Mouse (Mus musculus) T-helper 1 cell (primary cell): Measurements from ENCODE around the gene Znhit3.
"Not testable (repeated sequence)": the region's sequence is repeated elsewhere in the genome, so short reads cannot be mapped to it uniquely, and the experiment has no call there.

Source experiments
- in situ Hi-C: fragments of 300-600 bp; cut with MboI, MseI; formaldehyde crosslinking; loops from one replicate; pipeline ENCODE4 v1.15.1; 2025; ENCODE audit warnings: high pct_unique_total_duplicates

Znhit3 gene

GRCm38 (mm10) chr11:84876020-84876419 is 40.1 kb downstream of the Znhit3 start:
- in situ Hi-C loops: not testable (repeated sequence)

- in situ Hi-C loops: no loop called here
Measured at GRCm38 (mm10) chr11:84873042-84873833, 42.9 kb downstream of the Znhit3 start.

DNA sequence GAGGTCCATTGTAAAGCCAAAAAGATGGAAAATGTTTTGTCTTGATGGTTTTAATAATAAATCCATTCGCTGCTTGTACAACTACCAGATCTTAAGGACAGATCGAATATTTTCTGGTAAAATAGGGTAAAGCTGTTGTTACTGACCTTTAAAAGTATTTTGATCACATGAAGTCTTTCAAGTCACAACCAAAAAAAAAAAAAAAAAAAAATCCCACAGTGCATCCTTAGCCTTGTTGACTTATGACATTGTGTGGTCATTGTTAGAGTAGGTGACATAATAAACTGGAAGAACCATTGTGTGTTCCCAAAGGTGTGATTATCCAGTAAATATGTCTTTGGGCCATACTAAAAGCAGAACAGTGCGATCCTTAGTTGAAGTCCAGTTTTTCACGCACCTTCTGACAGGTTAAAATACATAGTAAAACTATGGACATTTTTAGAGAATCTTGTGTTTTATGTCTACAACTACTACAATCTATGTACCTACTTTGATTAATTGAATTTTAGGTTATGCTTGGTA is 44.6 kb downstream of the Znhit3 start:
- in situ Hi-C loops: no loop called here

DNA sequence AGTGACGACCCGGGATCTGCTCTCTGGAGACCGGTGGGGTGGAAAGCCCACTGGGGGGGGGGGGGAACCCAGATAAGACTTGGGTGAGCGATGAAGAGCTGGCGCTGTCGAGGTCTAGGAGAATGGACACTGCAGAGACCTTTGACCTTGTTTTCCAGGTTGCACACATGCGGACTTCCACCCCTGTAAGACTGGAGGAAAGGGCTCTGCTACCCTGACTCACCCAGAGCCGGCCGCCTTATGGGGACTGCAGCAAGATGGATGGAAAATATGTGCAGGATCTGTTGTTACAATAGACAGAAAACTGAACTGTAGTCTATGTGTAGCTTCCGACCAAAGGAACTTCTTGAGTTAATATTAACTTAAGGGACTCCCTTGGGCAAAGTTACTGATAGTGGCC is 45.1 kb downstream of the Znhit3 start:
- in situ Hi-C loops: no loop called here

DNA sequence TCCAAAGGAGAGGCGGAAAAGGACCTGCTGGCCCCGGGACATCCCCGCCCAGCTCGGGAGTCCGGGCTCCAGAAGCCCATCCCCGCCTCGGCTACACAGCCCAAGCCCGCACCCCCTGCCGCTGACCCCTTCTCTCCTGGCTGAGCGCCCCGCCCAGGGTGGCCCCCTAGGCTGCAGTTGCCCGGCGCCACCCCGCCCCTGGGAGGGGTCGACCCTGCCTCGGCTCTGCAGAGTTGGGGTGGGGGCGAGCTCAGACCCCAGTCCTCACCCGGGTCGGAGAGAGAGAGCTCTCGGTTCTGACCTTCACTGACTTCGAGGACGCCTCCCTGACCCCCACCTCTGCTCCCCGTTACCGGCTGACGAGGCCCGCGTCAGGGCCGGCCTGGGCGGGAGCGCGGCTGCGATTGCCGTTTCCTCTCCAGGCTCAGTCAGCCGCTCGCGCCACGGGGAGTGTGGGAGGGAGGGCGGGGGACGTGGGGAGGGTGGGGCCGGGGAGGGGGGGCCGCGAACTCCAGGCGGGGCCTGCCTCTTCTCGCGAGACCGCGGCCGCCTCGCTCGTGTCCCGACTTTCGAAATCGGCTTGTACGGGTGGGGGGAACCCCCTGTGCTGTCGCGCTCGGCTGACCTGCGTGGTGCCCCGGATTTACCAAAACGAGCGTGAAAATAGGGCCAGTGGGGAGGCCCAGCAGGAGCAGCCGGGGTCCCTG is 45.7 kb downstream of the Znhit3 start, which contains the start of gene Ggnbp2:
Ggnbp2 (minus strand) TSS at position 481 of the 707 bp plus-strand sequence.
- in situ Hi-C loops: no loop called here

DNA sequence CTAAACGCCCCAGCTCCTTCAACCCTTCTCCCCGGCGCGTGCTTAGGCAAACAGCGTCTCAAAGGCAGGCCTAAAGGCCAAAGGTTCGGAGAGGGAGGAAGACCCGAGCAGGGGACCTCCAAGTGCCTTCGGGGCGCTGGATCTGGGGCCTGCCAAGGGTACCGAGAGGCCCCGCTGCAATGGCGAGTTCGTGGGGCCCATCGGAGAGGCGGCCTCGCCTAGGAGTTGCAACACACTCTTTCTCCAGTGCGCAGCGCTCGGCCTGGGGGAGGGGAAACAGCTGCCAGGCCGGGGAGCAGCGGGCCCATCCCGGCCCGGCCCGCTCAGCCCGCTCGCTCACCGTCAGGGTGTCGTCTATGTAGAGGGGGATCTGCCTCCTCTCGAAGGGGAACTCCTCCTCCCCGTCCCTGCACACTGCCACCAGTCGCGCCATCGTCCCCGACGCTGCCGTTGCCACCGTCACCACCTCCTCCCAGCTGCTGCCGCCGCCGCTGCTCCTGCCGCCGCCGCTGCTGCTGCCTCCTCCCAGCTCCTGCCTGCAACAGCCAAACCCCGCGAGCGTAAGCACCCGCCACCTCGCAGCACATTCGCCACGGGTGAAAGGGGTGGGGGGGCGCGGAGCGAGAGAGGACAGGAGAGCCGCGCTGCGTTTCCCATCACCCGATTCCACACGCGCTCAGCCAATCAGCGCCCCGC is 46.5 kb downstream of the Znhit3 start:
- in situ Hi-C loops: loop anchor here (5.0 to 10.0 kb wide), 2 partner anchors 42 to 1725 kb away; partner anchors contain the start of gene Dhrs11

DNA sequence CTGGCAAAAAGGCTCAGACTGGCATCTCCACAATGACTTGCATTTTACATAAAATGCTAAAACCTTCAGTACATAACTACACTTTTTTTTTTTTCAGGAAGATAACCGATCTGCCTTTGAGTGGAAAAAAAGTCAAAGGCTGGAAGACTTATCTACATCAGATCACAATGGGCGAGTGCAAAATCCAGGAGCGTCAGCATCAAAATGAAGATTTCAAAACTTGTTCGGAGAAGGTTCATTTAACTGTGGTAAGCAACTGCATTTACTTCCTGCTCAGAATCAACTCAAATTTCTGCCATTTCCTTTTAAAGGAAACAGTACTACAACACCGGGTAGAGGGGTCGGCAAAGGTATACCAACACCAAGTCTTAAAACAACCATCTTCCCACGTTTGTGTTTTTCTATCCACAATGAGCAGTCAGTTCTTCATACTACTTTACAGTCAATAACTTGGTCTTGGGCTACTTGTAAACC is 47.3 kb downstream of the Znhit3 start:
- in situ Hi-C loops: loop anchor here (5.0 to 10.0 kb wide), 2 partner anchors 42 to 1726 kb away; partner anchors contain the start of gene Dhrs11

GRCm38 (mm10) chr11:84867586-84867985 is 48.6 kb downstream of the Znhit3 start:
- in situ Hi-C loops: loop anchor here (5.0 to 10.0 kb wide), 2 partner anchors 40 to 1727 kb away; partner anchors contain the start of gene Dhrs11

DNA sequence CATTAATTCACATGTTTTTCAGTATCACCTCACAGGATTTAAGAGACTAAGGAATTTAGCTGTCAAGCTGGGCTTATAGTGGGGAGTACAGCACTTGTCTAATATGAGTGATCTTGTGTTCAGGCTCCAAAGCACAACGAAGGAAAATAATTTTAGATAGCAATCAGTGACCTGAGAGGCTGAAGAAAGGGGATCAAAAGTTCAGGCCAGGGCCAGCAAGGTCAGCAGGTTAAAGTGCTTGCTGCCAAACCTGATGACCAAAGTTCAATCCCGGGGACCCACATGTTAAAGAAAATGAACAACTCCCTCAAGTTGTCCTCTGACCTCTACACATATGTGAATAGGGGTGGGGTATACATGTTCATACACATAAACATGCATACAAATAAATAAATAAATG is 50.9 kb downstream of the Znhit3 start:
- in situ Hi-C loops: loop anchor here (5.0 to 10.0 kb wide), 2 partner anchors 38 to 1730 kb away; partner anchors contain the start of gene Dhrs11
